Mouse (Mus musculus) thymus, postnatal 4 days (tissue): ENCODE measurements around the gene Farsb.

Experiments
- DNase-seq: peaks from one replicate; pipeline ENCODE4 v3.0.0; 2021

Farsb gene

DNA sequence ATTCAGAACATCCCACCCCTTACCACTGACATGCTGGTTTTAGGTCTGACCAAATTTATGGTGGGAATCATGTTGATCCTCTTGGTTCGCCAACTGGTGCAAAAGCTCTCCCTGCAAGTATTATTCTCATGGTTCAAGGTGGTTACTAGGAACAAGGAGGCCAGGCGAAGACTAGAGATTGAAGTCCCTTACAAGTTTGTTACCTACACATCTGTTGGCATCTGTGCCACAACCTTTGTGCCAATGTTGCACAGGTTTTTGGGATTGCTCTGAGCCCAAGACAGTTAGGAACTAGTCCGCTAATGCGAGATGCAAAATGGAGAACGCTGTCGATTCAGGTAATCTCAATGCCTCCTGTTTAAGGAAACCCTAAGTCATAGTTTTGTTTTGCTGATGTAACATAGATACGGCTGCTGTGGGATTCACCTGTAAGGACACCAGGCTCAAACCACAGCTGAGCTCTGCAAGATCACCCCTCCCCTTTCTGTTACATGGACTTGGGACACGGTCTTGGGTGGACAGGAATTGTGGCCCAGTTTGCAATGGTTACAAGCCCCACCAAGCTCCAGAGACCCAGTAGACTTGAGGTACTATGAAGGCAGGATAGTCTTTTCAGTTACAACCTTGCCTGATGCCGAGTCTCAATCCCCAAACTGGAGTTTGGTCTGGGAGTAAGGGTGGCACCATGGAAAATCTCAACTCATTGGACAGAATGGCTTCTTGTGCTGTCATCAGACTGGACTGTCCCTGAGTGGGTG, 71.4 kb downstream of the Farsb start:
- DNase-seq: no peak

DNA sequence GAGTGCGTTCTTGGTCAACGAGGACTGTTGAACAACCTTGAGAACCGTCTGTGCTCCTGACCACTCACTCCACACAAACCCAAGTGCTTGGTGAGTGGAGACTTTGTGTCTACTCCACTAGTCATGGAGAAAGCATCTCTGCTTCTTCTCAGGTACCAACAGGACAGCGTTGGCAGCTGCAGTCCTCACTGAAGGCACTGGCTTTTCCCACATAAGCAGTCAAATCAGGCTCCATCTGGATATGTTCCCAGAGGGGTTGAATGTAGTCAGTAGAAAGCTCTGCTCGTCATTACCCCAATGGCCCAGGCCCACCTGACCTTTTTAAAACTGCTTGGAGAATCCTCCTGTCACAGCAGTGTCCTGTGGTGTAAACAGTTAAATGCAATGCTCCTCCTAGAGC, 74.3 kb downstream of the Farsb start:
- DNase-seq: no peak

DNA sequence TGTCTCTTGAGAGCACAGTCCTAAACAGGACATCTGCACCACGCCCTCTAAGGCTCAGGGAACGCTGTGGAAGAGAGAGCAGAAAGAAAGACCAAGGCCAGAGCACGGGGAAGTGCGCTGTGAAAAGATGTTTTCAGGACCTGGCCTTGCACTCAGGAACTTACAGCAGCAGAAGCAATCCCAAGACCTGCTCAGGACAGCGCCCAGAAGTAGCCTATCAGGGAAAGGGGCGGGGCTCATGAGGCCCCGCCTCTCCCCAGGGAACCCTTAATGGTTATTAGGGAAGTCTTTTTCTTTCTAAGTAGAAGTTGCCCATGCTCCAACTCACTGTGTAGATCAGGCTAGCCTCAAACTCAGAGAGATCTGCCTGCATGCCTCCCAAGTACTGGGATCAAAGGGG, 76.0 kb downstream of the Farsb start:
- no peak for DNase-seq

DNA sequence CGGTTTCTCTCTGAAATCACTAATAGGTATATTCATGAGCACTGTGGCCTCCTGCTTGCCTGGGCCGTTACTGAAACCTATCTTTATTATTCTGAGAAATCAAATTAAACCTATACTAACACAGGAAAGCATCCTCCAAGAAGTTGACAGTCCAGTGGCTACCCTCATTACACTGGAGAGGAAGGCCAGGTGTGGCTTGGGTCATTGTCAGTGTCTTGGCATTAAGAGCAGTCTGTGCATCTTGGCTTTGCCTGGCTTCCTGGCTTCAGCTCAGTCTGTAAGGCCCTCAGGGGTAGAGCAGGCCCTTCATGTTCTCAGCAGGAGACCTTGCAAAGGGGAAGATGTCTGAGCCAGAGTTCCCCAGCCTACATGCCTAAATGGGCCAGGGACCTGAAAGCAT, 79.3 kb downstream of the Farsb start:
- DNase-seq: no peak

DNA sequence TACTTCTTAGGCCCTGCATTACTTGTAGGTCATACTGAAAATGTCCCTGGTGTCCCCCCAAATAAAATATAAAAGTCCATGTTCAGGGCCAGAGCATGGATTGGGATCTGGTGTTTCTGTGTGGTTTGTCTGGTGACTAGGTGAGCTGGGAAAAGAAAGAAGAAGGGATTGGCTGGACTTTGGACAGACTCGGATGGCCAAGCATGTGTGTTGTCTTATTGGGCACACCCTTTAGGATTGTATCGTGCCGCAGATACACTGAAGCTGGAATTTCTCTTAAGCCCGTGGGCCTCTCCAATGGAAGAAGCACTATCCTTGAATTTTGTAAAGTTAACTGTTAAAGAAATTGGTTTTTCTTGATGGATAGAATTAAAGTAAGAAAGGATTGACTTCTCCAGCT, 87.3 kb downstream of the Farsb start:
- DNase-seq: no peak

DNA sequence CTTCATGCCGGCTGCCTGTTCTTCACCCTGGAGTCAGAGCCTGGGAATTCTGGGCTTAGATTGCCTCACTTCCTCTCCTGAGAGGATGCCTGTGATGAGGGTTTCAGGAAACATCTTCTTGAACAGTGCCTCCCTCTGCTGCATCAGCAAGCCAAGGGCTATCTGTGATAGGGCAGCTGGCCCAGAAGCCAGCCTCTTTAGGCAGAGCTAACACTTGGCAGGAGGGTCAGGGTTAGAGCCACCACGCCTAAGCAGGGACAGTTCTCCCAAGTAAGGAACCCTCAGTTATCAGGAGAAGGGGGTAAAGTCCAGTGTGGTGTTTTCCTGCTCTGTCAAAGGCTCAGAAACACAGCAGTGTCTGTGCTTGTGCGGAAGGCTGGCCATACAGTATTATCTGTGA, 88.9 kb downstream of the Farsb start:
- no peak for DNase-seq

DNA sequence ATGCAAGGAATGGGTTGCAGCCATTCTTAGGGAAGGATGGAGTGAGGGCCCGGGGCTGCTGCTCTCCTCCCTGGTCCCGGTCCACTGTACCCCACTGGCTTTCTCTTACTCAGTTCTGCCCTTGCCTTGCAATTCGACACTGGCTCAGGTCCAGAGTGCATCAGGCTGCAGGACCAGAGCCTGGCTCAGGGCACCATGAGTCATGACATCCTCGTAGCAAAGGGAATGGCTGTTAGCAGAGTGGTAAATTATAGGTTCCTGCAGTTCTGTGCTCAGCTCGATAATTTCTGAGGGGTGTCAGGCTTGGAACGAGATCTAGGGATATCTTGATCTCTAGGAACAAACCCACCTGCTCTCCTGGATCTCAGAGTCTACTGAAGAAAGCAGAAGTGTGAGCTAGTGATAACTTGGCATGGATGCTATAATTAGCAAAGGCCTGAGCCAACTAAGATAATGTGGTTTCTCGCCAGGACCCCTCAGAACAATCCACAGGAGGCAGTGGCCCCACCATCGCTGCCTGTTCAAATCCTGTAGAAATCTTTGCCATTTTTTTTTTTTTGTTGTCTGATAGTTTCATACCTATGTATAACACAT, 92.3 kb downstream of the Farsb start:
- DNase-seq: no peak

DNA sequence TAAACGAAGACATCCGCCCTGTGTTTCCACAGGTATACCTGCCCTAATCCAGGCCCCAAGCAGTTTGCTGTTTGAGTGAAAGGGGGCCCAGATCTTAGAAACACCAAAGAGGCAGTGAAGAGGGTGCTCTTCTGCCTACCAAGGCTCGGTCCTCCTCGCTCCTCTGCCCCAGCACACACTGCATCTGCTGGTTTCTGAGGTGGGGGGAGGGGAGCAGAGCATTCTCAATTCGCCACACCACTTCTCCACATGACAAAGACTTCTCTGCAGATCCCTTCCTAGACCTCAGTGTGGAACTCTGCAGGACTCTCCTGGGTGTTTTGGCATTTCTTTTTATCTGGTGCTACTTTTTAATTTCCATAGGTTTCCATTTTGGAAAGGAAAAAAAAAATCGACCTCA, 93.0 kb downstream of the Farsb start:
- no peak for DNase-seq

DNA sequence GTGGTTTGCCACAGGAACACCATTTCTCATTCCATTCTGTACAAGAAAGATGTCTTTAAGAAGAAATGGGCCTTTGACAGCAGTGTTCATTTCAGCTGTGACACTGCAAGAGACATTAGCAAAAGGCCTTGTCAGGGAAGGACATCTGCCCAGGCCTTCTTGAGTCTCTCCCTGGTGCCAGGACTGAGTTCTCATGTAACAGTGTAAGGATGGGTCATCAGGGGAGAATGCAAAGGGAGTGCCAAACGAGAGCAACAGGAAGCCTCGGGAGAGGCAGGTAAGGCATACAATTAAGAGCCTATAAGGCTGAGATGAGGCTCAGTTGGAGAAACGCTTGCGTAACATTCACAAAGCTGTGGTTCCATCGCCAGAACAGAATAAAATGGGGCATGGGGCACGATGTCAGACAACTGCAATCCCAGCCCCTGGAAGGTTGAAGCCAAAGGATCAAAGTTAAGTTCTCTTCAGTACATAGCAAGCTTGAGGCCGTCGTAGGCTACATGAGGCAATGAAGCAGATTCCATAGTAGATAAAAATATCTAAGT, 93.4 kb downstream of the Farsb start:
- no peak for DNase-seq

DNA sequence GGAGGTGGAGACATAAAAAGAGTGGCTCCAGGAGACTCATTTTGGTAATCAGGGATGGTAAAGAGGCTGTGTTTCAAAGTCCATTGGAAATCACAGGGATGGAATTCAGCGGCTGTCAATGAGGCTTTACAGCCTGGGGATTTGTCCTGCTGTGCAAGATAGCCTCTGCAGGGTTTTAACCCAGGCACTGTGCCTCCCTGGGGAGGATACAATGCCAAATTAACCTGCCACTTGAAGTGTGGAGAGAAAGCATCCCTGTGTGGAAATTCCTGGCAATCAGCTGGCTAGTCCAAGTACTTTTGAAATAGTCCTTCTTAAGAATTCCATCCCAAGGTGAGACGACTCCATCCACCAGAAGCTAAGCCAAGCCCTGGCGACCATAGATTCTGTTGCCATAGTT, 99.8 kb downstream of the Farsb start:
- no peak for DNase-seq

DNA sequence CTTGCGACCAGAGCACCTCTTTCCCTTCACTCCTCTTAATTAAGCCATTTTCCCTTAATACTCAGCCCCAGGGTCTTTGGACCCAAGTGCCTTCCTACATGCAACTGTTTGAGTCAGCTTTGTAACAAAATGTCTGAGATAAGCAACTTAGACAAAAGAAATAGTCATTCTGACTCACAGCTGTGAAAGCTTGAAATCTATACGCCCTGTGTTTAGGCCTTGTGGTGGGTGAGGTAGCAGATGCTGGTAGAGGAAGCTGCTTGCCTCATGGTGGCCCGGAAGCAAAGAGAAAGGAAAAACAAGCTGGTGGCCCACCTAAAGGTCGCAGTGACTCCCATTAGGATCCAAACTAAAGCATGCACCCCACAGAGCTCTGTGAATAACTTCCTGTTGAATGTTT, 100.8 kb downstream of the Farsb start:
- DNase-seq: no peak

DNA sequence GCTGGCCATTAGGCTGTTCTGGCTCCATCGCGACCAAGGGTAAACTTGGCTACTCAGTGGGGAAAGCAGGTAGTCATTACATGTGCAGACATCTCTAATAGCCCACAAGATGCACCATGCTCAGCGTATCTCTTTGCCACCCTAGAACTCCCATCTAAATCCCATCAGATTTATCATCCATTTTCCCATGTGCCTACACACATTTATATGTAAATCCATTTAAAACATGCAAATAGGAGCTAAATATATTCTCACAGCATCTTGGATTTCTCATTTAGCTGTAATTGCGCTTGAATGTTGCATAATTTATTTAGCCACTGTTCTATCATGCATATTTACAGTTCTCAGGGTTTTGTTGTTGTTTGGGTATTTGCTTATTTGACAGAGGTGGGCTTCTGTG, 107.7 kb downstream of the Farsb start:
- no peak for DNase-seq

DNA sequence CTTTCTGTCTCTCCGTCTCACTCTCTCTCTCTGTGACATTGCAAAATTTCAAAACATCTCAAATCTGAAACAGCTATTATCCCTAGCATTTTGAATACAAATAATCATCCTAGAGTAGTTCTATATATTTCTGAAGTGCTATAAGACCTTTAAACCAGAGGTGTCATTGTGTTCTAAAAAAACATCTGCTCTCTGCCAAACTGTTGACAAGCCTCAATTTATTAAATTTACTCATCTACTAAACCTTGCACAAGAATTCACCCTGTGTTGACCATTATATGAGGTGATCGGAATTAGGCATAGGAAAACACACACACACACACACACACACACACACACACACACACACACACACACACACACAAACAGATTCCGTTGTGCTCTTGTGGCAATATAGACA, 113.6 kb downstream of the Farsb start:
- DNase-seq: no peak

DNA sequence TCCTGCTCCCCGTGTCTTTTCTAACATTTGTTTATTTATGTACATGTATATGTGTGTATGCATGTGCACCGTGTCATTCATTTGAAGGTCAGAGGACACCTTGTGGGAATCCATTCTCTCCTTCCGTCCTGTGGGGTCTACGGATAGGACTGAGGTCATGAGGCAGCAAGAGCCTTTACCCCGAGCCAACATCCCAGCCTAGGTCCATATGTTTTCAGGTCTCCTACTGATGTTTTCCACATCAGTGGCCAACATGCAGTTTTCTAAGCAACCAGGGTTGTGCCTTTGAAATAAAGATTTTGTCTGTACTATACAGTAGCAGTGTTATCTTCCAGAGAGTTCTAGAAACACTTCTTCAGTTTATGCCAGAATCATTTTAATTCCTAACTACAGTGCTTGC, 114.9 kb downstream of the Farsb start:
- no peak for DNase-seq

DNA sequence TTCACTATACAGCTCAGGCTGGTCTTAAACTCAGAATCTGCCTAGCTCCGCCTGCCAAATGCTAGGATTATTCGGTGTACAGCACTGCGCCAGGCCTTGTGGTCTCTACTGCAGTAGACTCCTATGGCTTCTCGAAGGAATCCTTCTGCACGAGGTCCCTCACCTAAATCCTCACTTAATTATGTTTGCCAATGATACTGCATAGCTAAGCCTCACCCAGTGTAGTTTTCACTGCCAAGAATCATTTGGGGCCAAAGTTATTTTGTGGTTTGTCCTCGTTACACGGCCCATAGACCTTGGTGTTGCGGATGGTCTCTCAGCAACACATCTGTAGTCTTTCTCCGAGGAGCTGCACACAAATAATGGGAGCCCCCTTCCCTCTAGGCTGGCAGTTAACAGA, 116.4 kb downstream of the Farsb start:
- no peak for DNase-seq

DNA sequence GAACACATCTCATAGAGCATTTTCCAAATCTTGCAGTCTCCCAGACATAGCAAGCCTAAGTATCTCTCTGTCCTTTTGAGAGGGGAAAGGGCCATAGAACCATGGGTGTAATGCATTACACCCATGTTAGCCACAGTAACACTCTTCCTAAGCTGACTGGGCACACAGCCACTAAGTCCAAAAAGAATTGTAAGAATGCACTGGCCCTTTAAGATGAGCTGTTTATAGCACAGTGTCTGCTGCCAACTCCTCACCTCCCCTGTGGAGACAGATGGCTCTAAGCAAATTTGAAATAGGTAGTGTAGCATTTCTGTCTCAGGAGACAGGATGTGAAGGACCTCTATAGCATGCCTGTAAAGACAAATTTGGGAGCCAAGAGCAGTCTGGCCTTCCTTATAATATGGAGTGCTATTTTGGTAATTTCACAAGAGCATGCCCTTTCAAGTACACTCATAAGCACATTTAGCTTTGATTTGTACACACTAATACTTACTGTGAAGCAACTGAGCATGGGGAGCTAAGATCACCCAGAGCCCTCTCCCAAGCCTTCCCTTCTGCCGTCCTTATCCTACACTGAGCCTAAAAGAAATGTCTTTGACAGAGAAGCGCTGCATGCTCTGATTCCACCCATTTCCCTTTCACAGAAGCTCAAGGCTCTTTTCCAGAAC, 117.0 kb downstream of the Farsb start:
- no peak for DNase-seq

DNA sequence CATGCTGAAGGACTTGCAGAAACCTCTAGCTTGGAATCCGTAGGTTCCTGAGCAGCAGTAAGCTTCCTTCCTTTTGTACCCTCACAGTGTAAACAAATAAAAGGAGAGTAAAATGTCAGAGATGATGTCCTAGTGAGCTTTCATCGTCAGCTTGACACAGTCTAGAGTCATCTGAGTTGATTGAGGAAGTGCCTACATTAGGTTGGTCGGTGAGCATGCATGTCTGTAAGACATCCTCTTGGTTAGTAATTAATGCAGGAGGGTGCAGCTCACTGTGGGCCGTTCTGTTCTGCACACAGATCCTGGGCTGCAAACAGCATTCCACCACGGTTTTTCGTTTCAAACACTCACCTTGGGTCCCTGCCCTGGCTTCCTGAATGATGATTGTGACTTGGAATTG, 118.6 kb downstream of the Farsb start:
- DNase-seq: no peak
